Comparison of ENCODE assay signal across 8 mouse cellular contexts in the genomic region with DNA sequence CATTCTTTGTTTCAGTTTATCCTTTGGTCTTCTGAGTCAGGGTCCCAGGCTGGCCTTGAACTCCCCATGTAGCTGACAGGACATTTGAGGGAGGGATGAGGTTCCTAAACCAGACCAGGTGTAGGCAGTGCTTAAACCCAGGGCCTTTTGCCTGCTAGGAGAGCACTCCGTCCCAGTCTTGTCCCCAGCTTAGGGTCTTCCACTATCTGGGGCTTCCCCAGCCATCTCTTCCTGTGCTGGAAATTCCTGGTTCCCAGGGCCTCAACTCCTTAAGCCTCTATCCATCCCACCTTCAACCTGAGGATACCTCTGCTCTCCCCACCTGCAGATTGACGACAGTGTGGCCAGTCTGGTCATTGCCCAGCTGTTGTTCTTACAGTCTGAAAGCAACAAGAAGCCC. TPM values are rescaled to one million over a fixed set of nuclear protein-coding genes. Genes with fewer than 3 reads are reported as not detected.
DNase-seq lines count a peak whose midpoint lies in the region; ATAC-seq lines count a peak whose summit lies in the region.

No protein-coding gene starts in this region.

- H3K27ac ChIP-seq in heart, embryonic 10.5 days = peak overlapping the region; percentile 90; the same call in 1 of the 2 replicates
- H3K27ac ChIP-seq in forebrain, embryonic 10.5 days = peak overlapping the region; percentile 92
- H3K27ac ChIP-seq in liver, embryonic 11.5 days (ENCODE audit: low read depth, low read length) = no peak overlapping the region

- H3K4me1 ChIP-seq in heart, embryonic 10.5 days = peaks cover 6% of the 10 kb centered on the region
- peaks cover 10% of the 10 kb centered on the region for H3K4me1 ChIP-seq in forebrain, embryonic 10.5 days
- H3K4me1 ChIP-seq in liver, embryonic 11.5 days (replicated peaks; ENCODE audit: control insufficient read depth, insufficient read depth, low read length) = peaks cover 8% of the 10 kb centered on the region

- no peaks in the 10 kb centered on the region for H3K9me3 ChIP-seq in heart, embryonic 10.5 days
- no peaks in the 10 kb centered on the region for H3K9me3 ChIP-seq in forebrain, embryonic 10.5 days
- H3K9me3 ChIP-seq in liver, embryonic 11.5 days (ENCODE audit: control insufficient read depth, low read length) = no peaks in the 10 kb centered on the region

- WGBS in heart, embryonic 10.5 days = 65% methylated on average over 2 of the region's 2 CpGs
- WGBS in forebrain, embryonic 10.5 days = 88% methylated on average over 2 of the region's 2 CpGs
- WGBS in liver, embryonic 11.5 days = 58% methylated on average over 2 of the region's 2 CpGs

- no peaks in the 10 kb centered on the region for H3K27me3 ChIP-seq in heart, embryonic 10.5 days (ENCODE audit: insufficient read depth, poor library complexity, severe bottlenecking)
- H3K27me3 ChIP-seq in forebrain, embryonic 10.5 days (ENCODE audit: poor library complexity, severe bottlenecking) = no peaks in the 10 kb centered on the region
- H3K27me3 ChIP-seq in liver, embryonic 11.5 days (replicated peaks; ENCODE audit: control insufficient read depth, insufficient read depth, low read length) = no peaks in the 10 kb centered on the region

- ATAC-seq in liver, embryonic 11.5 days (replicated peaks; ENCODE audit: low FRiP score) = no peak
- no peak for ATAC-seq in CD4-positive, CD25-positive, alpha-beta regulatory T cell, adult 4 months

- H3K4me2 ChIP-seq in liver, embryonic 11.5 days = peak overlapping the region; percentile 79

- peaks cover 49% of the 10 kb centered on the region for H3K36me3 ChIP-seq in heart, embryonic 10.5 days
- peaks cover 50% of the 10 kb centered on the region for H3K36me3 ChIP-seq in forebrain, embryonic 10.5 days (replicated peaks)
- peaks cover 38% of the 10 kb centered on the region for H3K36me3 ChIP-seq in liver, embryonic 11.5 days (ENCODE audit: control insufficient read depth, insufficient read depth, low read length)

- peak; percentile 75 for DNase-seq in heart, embryonic 10.5 days (ENCODE audit: low spot score)
- DNase-seq in heart, postnatal 25 days (ENCODE audit: low spot score) = no peak
- DNase-seq in A20 (ENCODE audit: low read depth, low spot score) = peak; percentile 19
- no peak for DNase-seq in forebrain, embryonic 10.5 days (ENCODE audit: extremely low spot score, low spot score)
- DNase-seq in liver, embryonic 11.5 days (ENCODE audit: low spot score) = no peak
- no peak for DNase-seq in natural killer cell, adult 2 months (ENCODE audit: low spot score in 2 of 2)
- DNase-seq in spleen, postnatal 4 days (ENCODE audit: low spot score in 2 of 2) = no peak

- H3K9ac ChIP-seq in liver, embryonic 11.5 days (ENCODE audit: low read depth, low read length) = peak overlapping the region; percentile 87

- peak overlapping the region; percentile 82 for H3K4me3 ChIP-seq in heart, embryonic 10.5 days
- H3K4me3 ChIP-seq in forebrain, embryonic 10.5 days = peak overlapping the region; percentile 85
- peak overlapping the region; percentile 83 for H3K4me3 ChIP-seq in liver, embryonic 11.5 days (ENCODE audit: low read depth, low read length)

- intact Hi-C loops in heart, postnatal 25 days (cut with DNase I) = loop anchor here (5.0 kb wide), 1 partner anchor 66 kb away; the partner anchor contains the start of genes Crb3 and Slc25a23

RNA-seq across cellular contexts. Expression of gene Clpp, which starts 0.9 kb away (rescaled TPM):
- polyA plus RNA-seq in heart, embryonic 10.5 days (2016; fragmentation: Nextera tagmentation; extraction: Ambion mirVana) = 144 and 165 TPM in 2 replicates
- total RNA-seq in heart, postnatal 25 days (2021) = 10 to 100 TPM; 73.4 TPM
- polyA plus RNA-seq in forebrain, embryonic 10.5 days (2016; fragmentation: Nextera tagmentation; extraction: Ambion mirVana) = 186 and 188 TPM in 2 replicates
- polyA plus RNA-seq in liver, embryonic 11.5 days (2014; fragmentation: Nextera tagmentation; extraction: Ambion mirVana) = 181 and 183 TPM in 2 replicates
- polyA plus RNA-seq in CD4-positive, CD25-positive, alpha-beta regulatory T cell, adult 4 months (2017; shearing (Covaris generic)) = 100 to 1,000 TPM; 108 to 110 TPM

RNA-seq across cellular contexts. Expression of gene Alkbh7, which starts 6.2 kb away (rescaled TPM):
- 49.6 and 59.7 TPM in 2 replicates for polyA plus RNA-seq in heart, embryonic 10.5 days (2016; fragmentation: Nextera tagmentation; extraction: Ambion mirVana)
- 10 to 100 TPM; 65.4 to 77.8 TPM for total RNA-seq in heart, postnatal 25 days (2021)
- polyA plus RNA-seq in forebrain, embryonic 10.5 days (2016; fragmentation: Nextera tagmentation; extraction: Ambion mirVana) = 37.0 and 38.6 TPM in 2 replicates
- 36.3 and 39.9 TPM in 2 replicates for polyA plus RNA-seq in liver, embryonic 11.5 days (2014; fragmentation: Nextera tagmentation; extraction: Ambion mirVana)
- 10 to 100 TPM; 21.6 to 25.1 TPM for polyA plus RNA-seq in CD4-positive, CD25-positive, alpha-beta regulatory T cell, adult 4 months (2017; shearing (Covaris generic))

RNA-seq across cellular contexts. Expression of gene Pspn, which starts 8.9 kb away (rescaled TPM):
- polyA plus RNA-seq in heart, embryonic 10.5 days (2016; fragmentation: Nextera tagmentation; extraction: Ambion mirVana) = 0.53 TPM in 1 of 2 replicates, not detected in the other
- total RNA-seq in heart, postnatal 25 days (2021) = not detected
- 0.35 and 0.50 TPM in 2 replicates for polyA plus RNA-seq in forebrain, embryonic 10.5 days (2016; fragmentation: Nextera tagmentation; extraction: Ambion mirVana)
- polyA plus RNA-seq in liver, embryonic 11.5 days (2014; fragmentation: Nextera tagmentation; extraction: Ambion mirVana) = 0.44 TPM in 1 of 2 replicates, not detected in the other
- polyA plus RNA-seq in CD4-positive, CD25-positive, alpha-beta regulatory T cell, adult 4 months (2017; shearing (Covaris generic)) = not detected

RNA-seq across cellular contexts. Expression of gene Acer1, which starts 9.0 kb away (rescaled TPM):
- not detected in 2 replicates for polyA plus RNA-seq in heart, embryonic 10.5 days (2016; fragmentation: Nextera tagmentation; extraction: Ambion mirVana)
- total RNA-seq in heart, postnatal 25 days (2021) = not detected
- polyA plus RNA-seq in forebrain, embryonic 10.5 days (2016; fragmentation: Nextera tagmentation; extraction: Ambion mirVana) = not detected in 2 replicates
- polyA plus RNA-seq in liver, embryonic 11.5 days (2014; fragmentation: Nextera tagmentation; extraction: Ambion mirVana) = not detected in 2 replicates
- under 1 TPM in 1 of 2 experiments, not detected in 1; 0.16 TPM for polyA plus RNA-seq in CD4-positive, CD25-positive, alpha-beta regulatory T cell, adult 4 months (2017; shearing (Covaris generic))

RNA-seq across cellular contexts. Expression of gene Gtf2f1, which starts 20.1 kb away (rescaled TPM):
- 39.4 and 56.0 TPM in 2 replicates for polyA plus RNA-seq in heart, embryonic 10.5 days (2016; fragmentation: Nextera tagmentation; extraction: Ambion mirVana)
- 10 to 100 TPM; 20.4 to 22.7 TPM for total RNA-seq in heart, postnatal 25 days (2021)
- polyA plus RNA-seq in forebrain, embryonic 10.5 days (2016; fragmentation: Nextera tagmentation; extraction: Ambion mirVana) = 82.3 and 83.9 TPM in 2 replicates
- polyA plus RNA-seq in liver, embryonic 11.5 days (2014; fragmentation: Nextera tagmentation; extraction: Ambion mirVana) = 99.0 and 106 TPM in 2 replicates
- 100 to 1,000 TPM in 1 of 2 experiments, 10 to 100 TPM in 1; 72.1 to 102 TPM for polyA plus RNA-seq in CD4-positive, CD25-positive, alpha-beta regulatory T cell, adult 4 months (2017; shearing (Covaris generic))

Comparison
In these comparisons a context has a peak if more than half of its experiments do, and no peak if none do; other contexts are left out.
1. DNase-seq: peak in heart, embryonic 10.5 days (single experiment) and A20 (single experiment); none in heart, postnatal 25 days (single experiment), forebrain, embryonic 10.5 days (single experiment), liver, embryonic 11.5 days (single experiment), natural killer cell, adult 2 months (0 of 2) and spleen, postnatal 4 days (0 of 2).
2. Peak in every context shown above with its lines, with median percentiles within 50 percentile points of each other: H3K4me3 ChIP-seq.